Mouse (Mus musculus) midbrain, embryonic 16.5 days (tissue): ENCODE data around the gene Pced1b. TPM values are rescaled to one million over a fixed set of nuclear protein-coding genes. Genes with fewer than 3 reads are reported as not detected.

Experiments
- ATAC-seq: fragments of 200-750 bp; cut with Nextera tagmentation; 2 replicates; pipeline ENCODE4 v1.8.0; 2017; ENCODE audit warnings: moderate TSS enrichment
- H3K27ac ChIP-seq: fragments of 300-500 bp; sonication (generic); 2 replicates; pipeline ENCODE4 v1.5.1; 2014; ENCODE audit warnings: mild to moderate bottlenecking, low read length, mixed read lengths
- H3K27me3 ChIP-seq: fragments of 300-500 bp; sonication (generic); 2 replicates; pipeline ENCODE4 v1.6.1; 2014; ENCODE audit warnings: low read depth, low read length, mixed read lengths; ENCODE audit not compliant: control insufficient read depth, insufficient read depth
- H3K36me3 ChIP-seq: fragments of 300-500 bp; sonication (generic); 2 replicates; pipeline ENCODE4 v1.6.1; 2014; ENCODE audit warnings: mild to moderate bottlenecking, low read length, moderate library complexity, mixed read lengths; ENCODE audit not compliant: control insufficient read depth, insufficient read depth
- H3K4me1 ChIP-seq: fragments of 300-500 bp; sonication (generic); 2 replicates; pipeline ENCODE4 v1.6.1; 2014; ENCODE audit warnings: mild to moderate bottlenecking, low read length, mixed read lengths; ENCODE audit not compliant: control insufficient read depth, insufficient read depth
- H3K4me2 ChIP-seq: fragments of 300-500 bp; sonication (generic); 2 replicates; pipeline ENCODE4 v1.6.1; 2014; ENCODE audit warnings: mild to moderate bottlenecking, low read length, mixed read lengths
- H3K4me3 ChIP-seq: fragments of 300-500 bp; sonication (generic); 2 replicates; pipeline ENCODE4 v1.5.1; 2014; ENCODE audit warnings: low read depth, mild to moderate bottlenecking, low read length, moderate library complexity, mixed read lengths
- H3K9ac ChIP-seq: fragments of 300-500 bp; sonication (generic); 2 replicates; pipeline ENCODE4 v1.6.1; 2014; ENCODE audit warnings: low read depth, low read length, mixed read lengths
- H3K9me3 ChIP-seq: fragments of 300-500 bp; sonication (generic); replicated peaks from 2 replicates; pipeline ENCODE4 v1.6.1; 2014; ENCODE audit warnings: mild to moderate bottlenecking, low read length, mixed read lengths; ENCODE audit not compliant: control insufficient read depth, poor library complexity, severe bottlenecking
- WGBS: fragments of 180-500 bp; shearing (Covaris S2); extraction: QIAGEN DNeasy Blood & Tissue Kit; methylation state at CpG from one replicate; pipeline ENCODE4 v1.1.7; 2014; 5-methylcytosine and 5-hydroxymethylcytosine counted together
- polyA plus RNA-seq: library from polyadenylated mRNA; unstranded; fragments of >200 nt; fragmentation: Nextera tagmentation; extraction: Ambion mirVana; gene quantifications from 2 replicates; pipeline ENCODE4 v1.2.1, GENCODE M21; 2015

Gene Pced1b
- polyA plus RNA-seq, 1 experiment from 2014 or later: 7.5 TPM

DNA sequence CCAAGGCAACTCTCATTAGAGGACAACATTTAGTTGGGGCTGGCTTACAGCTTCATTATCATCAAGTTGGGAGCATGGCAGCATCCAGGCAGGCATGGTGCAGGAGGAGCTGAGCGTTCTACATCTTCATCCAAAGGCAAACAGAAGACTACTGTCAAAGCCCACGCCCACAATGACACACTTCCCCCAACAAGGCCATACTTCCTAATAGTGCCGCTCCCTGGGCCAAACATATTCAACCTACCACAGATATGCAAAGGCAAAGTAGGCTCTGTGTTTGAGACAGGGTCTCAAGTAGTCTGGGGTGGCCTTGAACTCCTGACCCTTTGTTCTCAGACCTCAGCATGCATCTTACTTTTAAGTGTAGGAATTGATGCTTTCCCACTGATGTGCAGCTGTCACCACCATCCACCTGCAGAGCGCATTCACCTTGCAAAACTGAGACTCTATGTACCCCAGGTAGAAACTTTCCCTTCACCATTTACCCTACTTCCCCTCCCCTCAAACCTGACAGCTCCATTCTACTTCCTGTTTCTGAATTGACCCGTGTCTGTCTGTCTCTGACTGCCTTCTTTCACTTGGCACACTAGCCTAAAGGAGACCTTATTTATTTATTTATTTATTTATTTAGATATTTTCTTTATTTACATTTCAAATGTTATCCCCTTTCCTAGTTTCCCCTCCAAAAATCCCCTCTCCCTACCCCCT lies 40.7 kb downstream of the Pced1b start:
- no peaks in the 10 kb centered on the region for H3K36me3 ChIP-seq
- H3K27ac ChIP-seq: no peak overlapping the region
- no peak for ATAC-seq
- no peak overlapping the region for H3K4me2 ChIP-seq
- WGBS: 90% methylated on average over 5 of the region's 5 CpGs
- H3K27me3 ChIP-seq: no peaks in the 10 kb centered on the region
- H3K9ac ChIP-seq: no peak overlapping the region
- H3K9me3 ChIP-seq: no peaks in the 10 kb centered on the region
- H3K4me1 ChIP-seq: peaks cover 9% of the 10 kb centered on the region
- H3K4me3 ChIP-seq: no peak overlapping the region

DNA sequence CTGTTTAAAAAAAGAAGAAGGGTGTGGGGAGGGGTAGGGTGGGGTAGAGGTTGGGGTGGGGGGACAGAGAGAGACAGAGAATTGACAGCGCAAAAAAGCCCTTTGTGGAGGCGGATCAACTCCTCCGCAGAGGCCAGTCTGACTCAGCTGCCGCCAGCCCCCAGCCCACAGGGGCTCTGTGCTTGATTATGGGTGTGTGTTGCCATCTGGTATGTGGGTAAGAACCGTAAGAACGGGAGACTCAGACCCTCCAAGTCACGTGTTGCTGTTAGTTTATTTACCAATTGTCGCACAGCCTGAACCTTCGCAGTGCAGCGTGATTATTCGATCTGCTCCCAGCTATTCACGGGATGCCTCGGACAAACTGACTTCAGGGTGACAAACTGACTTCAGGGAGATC lies 41.8 kb downstream of the Pced1b start:
- Histone ChIP-seq H3K27ac (no peak overlapping the region), H3K27me3 (no peaks in the 10 kb centered on the region), H3K36me3 (no peaks in the 10 kb centered on the region), H3K9me3 (no peaks in the 10 kb centered on the region), H3K9ac (no peak overlapping the region), H3K4me3 (no peak overlapping the region), H3K4me1 (no peaks in the 10 kb centered on the region; the same call in 1 of the 2 replicates), H3K4me2 (no peak overlapping the region)
- 80% methylated on average over 13 of the region's 13 CpGs for WGBS
- ATAC-seq: no peak

DNA sequence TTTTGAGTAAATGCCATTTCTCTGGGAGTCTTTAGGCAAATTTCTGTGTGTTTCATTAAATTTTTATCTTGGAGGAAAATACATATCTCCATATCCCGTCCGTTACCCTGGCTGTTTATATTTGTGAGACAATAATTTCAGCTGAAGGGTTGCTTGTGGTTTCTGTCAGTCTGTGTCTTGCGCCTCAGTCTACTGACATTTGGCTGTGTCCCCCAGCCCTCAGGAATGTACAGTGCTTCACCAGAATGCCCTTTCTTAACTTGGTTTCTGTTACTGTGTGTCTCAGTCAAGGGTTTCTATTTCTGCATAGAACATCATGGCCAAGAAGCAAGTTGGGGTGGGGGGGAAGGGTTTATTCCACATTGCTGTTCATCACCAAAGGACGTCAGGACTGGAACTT lies 42.3 kb downstream of the Pced1b start:
- Histone ChIP-seq H3K9ac (no peak overlapping the region), H3K27ac (no peak overlapping the region), H3K4me3 (no peak overlapping the region), H3K36me3 (no peaks in the 10 kb centered on the region), H3K27me3 (no peaks in the 10 kb centered on the region), H3K4me2 (no peak overlapping the region), H3K4me1 (no peaks in the 10 kb centered on the region), H3K9me3 (no peaks in the 10 kb centered on the region)
- 87% methylated on average over 4 of the region's 4 CpGs for WGBS
- no peak for ATAC-seq

DNA sequence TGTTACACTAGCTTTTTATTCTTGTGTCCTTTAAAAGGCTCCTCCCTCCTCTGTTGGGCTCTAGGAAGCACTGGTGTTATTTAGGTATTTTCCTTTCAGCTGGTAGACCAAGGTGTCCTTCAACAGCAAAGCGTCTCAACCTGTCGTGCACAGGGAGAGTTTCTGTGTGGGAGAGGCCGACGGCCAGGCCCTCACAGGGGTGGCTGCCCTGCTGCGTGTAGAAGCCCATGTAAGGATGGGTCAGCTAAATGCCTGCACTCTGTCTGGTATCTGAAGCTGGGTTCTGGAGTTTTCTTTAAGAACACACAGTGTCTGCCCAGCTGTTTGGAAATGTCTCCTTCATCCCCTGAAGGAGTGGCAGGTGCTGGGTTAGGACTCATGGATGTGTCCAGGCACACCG lies 43.4 kb downstream of the Pced1b start:
- no peaks in the 10 kb centered on the region for H3K4me1 ChIP-seq
- ATAC-seq: no peak
- H3K27me3 ChIP-seq: no peaks in the 10 kb centered on the region
- WGBS: 91% methylated on average over 6 of the region's 6 CpGs
- H3K36me3 ChIP-seq: no peaks in the 10 kb centered on the region
- no peak overlapping the region for H3K27ac ChIP-seq
- H3K9ac ChIP-seq: no peak overlapping the region
- H3K9me3 ChIP-seq: no peaks in the 10 kb centered on the region
- H3K4me3 ChIP-seq: no peak overlapping the region
- H3K4me2 ChIP-seq: no peak overlapping the region

DNA sequence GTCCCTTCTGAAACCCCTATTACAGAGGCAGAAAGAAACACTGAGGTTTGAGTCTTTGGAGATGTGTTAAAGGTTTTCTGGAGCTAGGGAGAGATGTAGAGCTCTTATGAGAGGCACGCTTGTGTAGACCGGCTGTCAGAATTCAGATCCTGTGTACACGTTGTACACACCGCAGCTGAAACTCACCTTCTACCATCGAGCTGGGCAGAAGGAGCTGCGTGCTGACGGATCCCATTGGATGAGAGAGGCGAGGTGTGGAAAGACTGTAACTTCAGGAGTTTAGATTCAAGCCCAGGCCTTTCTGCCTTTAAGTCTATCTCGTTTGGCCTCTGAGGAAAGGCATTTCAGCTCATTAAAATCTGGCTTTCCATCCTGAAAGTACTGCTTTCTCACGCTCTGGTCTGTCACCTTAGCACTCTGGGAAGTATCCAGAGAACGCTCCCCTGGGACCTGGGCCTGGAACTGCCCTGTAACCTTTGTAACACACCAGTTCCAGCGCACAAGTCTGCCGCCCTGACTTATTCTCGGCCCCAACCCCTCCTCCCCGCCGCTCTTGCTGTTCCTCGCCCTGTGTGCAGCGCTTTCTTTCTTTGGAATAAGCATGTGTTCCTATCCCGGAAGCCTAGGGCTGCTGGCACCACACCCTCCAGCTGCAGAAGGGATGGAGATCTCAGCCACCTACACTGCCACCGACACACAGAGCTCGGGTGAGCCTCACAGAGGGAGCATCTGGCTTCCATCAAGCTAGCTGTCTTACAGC lies 44.6 kb downstream of the Pced1b start:
- Histone ChIP-seq H3K9me3 (no peaks in the 10 kb centered on the region), H3K4me3 (no peak overlapping the region), H3K4me2 (no peak overlapping the region), H3K27ac (no peak overlapping the region), H3K27me3 (no peaks in the 10 kb centered on the region), H3K9ac (no peak overlapping the region), H3K36me3 (no peaks in the 10 kb centered on the region), H3K4me1 (no peaks in the 10 kb centered on the region)
- no peak for ATAC-seq
- 89% methylated on average over 21 of the region's 21 CpGs for WGBS

DNA sequence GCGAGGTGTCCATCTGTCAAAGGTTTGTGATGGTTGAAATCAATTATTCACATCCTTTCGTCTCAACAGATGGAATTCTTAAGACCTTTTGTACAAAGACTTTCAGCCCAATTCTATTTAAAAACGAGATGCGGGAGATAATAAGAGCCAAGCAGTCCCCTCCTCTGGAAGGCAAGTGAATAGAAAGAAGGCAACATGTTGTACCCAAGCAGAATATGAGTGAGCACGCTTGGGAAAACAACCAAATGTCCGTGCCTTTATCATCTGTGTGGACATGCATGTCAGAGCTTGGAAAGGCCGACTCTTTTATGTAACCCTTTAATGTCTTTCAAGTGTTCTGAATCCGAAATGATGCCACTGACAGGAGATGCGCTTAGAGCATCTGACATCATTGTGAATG lies 61.0 kb downstream of the Pced1b start:
- no peak for ATAC-seq
- H3K27me3 ChIP-seq: no peaks in the 10 kb centered on the region
- H3K9me3 ChIP-seq: no peaks in the 10 kb centered on the region
- no peaks in the 10 kb centered on the region; the same call in 1 of the 2 replicates for H3K4me1 ChIP-seq
- H3K4me3 ChIP-seq: no peak overlapping the region
- H3K36me3 ChIP-seq: no peaks in the 10 kb centered on the region
- no peak overlapping the region for H3K4me2 ChIP-seq
- H3K27ac ChIP-seq: no peak overlapping the region
- WGBS: 31% methylated on average over 9 of the region's 9 CpGs
- no peak overlapping the region for H3K9ac ChIP-seq

DNA sequence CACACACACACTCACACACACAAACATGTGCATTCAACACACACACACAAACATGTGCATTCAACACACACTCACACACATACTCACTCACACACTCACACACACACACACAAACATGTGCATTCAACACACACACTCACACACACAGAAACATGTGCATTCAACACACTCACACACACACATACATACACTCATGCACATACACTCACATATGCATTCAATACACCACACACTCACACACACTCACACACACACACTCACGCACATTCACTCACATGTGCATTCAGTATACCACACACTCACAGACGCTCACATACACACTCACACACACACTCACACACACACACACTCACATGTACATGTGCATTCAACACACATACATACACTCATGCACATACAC lies 62.6 kb downstream of the Pced1b start:
- ATAC-seq: no peak
- 100% methylated on average over 2 of the region's 2 CpGs for WGBS
- Histone ChIP-seq H3K4me1 (peaks cover 1% of the 10 kb centered on the region), H3K9ac (no peak overlapping the region), H3K4me2 (no peak overlapping the region), H3K27me3 (no peaks in the 10 kb centered on the region), H3K27ac (no peak overlapping the region), H3K36me3 (no peaks in the 10 kb centered on the region), H3K9me3 (no peaks in the 10 kb centered on the region), H3K4me3 (no peak overlapping the region)

DNA sequence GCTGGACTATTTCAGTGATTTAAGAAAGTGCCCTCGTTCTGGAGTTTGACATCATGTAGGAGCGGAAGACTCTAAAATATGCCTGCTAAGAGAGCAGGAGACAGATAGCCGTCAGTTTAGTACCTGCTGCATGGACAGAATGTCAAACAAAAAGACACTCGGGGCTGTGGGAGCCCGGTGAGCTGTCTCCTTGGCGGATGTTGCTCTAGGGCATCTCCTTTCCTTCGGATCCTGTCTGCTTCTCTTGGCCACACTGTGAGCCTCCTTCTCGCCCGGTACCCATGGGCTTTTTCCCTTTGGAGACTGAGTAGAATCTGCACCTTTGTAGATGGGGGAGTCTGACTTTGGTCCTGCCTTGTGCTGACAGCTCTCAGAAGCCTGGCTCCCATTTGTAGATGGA lies 63.3 kb downstream of the Pced1b start:
- H3K9me3 ChIP-seq: no peaks in the 10 kb centered on the region
- no peaks in the 10 kb centered on the region for H3K36me3 ChIP-seq
- 78% methylated on average over 9 of the region's 9 CpGs for WGBS
- H3K4me3 ChIP-seq: no peak overlapping the region
- H3K27me3 ChIP-seq: no peaks in the 10 kb centered on the region
- H3K9ac ChIP-seq: no peak overlapping the region
- peaks cover 8% of the 10 kb centered on the region for H3K4me1 ChIP-seq
- ATAC-seq: no peak
- 0 out of 2 replicates have a peak overlapping the region, but pooled peaks have one; percentile 22 for H3K27ac ChIP-seq
- no peak overlapping the region for H3K4me2 ChIP-seq

DNA sequence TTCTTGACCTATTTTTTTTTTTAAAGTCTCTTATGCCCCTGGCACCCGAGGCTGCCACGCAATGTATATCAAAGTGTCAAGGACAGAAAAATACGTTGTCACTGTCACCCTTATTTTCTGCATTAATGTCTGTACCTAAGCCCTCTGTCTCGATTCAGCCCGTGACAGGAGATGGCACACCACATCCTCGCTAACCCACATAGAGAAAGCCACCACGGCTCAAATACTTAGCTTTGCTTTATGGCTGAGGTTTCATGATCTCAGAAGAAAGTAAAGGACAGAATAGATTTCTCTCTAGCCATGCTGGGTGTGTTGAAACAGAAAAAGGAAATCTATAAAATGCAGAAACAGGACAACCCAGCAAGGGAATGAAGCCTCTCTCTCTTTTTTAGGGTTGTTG lies 64.3 kb downstream of the Pced1b start:
- no peak for ATAC-seq
- Histone ChIP-seq H3K9me3 (no peaks in the 10 kb centered on the region), H3K27ac (no peak overlapping the region), H3K4me3 (no peak overlapping the region), H3K27me3 (no peaks in the 10 kb centered on the region), H3K4me2 (no peak overlapping the region), H3K36me3 (no peaks in the 10 kb centered on the region), H3K9ac (no peak overlapping the region), H3K4me1 (peaks cover 11% of the 10 kb centered on the region)
- 73% methylated on average over 7 of the region's 7 CpGs for WGBS
